Mouse (Mus musculus): ENCODE measurements around the gene Creb1.
"Not testable (repeated sequence)": the region's sequence is repeated elsewhere in the genome, so short reads cannot be mapped to it uniquely, and the experiment has no call there.

Gene Creb1

DNA sequence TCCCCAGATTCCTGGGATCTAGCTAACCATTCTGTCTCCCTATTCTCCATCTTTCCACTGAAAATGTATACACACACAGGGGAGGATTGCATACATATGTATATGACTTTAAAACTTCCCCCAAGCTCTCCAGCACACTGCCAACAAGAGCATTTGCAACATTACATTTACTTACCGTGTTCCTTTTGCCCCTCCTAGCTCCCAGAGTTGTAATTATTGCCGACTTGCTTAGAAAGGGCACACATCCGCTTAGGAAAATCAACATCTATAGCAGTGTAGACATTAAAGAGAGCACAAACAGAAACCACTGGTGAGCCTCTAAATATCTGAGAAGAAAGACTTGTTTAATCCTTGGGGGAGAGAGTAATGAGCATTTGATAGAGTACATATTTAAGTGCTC, 85.8 kb downstream of the Creb1 start:
- DNase-seq (ENCODE audit: low spot score in 2 of 2) = no peak

DNA sequence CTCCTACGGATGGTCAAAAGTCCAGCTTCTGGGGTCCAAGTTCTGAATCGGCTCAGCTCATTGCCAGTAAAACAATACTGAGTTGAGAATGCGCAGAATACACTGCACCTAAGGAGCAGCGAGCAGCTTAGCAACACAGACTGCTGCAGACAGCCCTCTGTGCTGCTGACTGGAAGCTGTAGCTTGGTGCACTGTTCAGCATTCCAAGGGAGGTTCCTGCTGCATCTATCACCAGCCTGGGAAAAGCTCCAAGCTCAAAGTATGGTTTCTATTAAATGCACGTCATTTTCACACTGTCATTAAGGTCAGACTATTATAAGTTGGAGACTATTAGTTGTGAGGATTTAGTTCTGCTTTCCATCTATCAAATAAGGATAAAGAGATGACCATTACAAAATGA, 88.7 kb downstream of the Creb1 start:
- DNase-seq (ENCODE audit: low spot score in 2 of 2) = no peak

GRCm38 (mm10) chr1:64623558-64624435, 91.4 kb downstream of the Creb1 start:
- DNase-seq (ENCODE audit: low spot score in 2 of 2) = no peak

GRCm38 (mm10) chr1:64625214-64625613, 92.8 kb downstream of the Creb1 start:
- DNase-seq (ENCODE audit: low spot score in 2 of 2) = no peak

- no peak for DNase-seq (ENCODE audit: low spot score in 2 of 2)
Observed at GRCm38 (mm10) chr1:64631526-64631925, 99.1 kb downstream of the Creb1 start.

- peak; percentile 44 to 62 for DNase-seq (ENCODE audit: low spot score in 2 of 2)
Observed at GRCm38 (mm10) chr1:64633237-64633636, 100.8 kb downstream of the Creb1 start.

DNA sequence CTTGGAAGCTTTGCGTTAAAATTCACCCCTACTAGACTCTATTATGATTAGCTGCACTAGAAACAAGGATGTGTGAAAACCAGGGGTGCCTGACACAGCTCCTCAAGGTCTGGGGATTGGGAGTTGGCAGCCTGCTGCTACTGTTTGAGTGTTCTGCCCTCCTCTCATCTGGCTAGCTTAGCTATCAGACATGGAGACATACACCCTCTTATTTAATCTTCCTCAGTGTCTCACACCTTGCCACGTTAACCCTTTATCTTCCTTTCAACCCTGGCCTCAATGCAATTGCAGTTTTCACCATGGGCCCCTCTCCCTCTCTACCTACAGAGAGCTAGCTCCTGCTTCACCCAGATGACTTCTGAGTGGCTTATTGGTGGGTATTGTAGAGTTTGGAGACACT, 103.2 kb downstream of the Creb1 start:
- no peak for DNase-seq (ENCODE audit: low spot score in 2 of 2)

GRCm38 (mm10) chr1:64639279-64639678, 106.8 kb downstream of the Creb1 start:
- DNase-seq (ENCODE audit: low spot score in 2 of 2) = no peak

DNA sequence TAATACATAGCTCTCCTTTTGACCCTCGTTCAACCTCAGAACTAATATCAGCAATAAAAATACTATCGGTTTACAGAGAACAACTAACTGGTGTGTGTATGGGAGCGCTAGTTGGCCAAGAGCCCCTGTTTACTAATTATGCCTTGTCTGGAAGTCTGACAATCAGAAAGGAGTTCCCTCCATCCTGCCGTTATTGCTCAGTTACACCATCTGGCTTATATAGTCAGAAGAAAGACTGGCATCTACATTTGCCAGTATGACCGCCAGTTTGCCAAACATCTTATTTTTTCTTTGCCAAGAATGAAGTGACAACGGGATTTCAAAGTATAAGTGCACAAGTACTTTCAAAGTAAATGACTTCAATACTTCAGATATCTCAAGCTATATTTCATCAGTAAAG, 108.6 kb downstream of the Creb1 start:
- no peak for DNase-seq (ENCODE audit: low spot score in 2 of 2)

DNA sequence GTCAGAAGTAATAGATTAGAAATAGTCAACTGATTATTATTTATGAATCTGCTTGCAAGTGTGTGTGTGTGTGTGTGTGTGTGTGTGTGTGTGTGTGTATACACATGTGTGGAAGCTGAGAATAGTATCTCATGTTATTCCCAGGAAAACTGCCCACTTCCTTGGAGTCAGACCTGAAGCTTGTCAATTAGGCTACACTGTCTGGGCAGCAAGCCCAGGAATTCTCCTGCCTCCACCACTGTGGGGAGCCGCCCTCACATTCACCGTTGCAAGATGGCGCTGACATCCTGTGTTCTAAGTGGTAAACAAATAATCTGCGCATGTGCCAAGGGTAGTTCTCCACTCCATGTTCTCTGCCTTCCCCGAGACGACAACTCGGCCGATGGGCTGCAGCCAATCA, 110.1 kb downstream of the Creb1 start:
- DNase-seq (ENCODE audit: low spot score in 2 of 2) = not testable (repeated sequence)

- DNase-seq (ENCODE audit: low spot score in 2 of 2) = no peak
Observed at GRCm38 (mm10) chr1:64644513-64644912, 112.1 kb downstream of the Creb1 start.

DNA sequence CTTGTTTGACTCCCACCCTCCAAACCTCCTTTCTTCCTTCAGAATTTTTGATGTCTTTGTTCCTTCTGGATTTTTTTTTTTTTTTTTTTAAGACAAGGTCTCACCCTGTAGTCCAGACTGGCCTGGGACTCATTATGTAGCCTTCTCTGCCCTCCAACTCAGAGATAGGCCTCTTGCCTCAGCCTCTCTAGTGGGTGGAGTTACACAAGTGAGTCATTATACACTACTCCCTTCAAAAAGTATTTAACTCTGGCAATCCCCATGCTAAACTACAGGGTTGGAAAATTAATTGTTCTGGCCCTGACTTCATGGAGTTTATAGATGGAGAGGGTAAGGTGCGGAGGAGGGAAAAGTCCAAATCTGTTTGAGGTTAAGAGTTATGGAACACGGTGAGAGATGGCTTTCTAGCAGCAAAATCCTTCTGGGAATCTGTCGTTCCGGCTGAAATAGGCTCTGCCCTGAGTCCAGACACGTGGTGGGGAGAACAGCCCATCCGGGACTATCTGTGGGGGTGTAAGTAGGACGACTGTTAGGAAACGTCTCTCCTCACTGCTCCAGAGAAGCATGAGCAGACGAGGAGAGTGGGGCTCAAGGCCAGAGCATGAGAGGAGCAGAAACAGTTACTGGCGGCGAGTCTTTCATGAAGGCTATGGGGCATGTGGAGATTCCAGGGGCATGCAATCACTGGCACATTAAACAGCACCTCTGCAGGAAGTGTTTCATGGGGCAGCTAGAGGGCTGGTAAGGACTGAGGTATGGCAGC, 117.1 kb downstream of the Creb1 start:
- DNase-seq (ENCODE audit: low spot score in 2 of 2) = no peak

GRCm38 (mm10) chr1:64653701-64654100, 121.3 kb downstream of the Creb1 start:
- DNase-seq (ENCODE audit: low spot score in 2 of 2) = no peak
